Mouse (Mus musculus) heart, postnatal 0 days (tissue): Measurements from ENCODE around the gene D630039A03Rik. TPM values are rescaled to one million over a fixed set of nuclear protein-coding genes. Genes with fewer than 3 reads are reported as not detected.
A peak's percentile ranks its signal among the peaks of the same experiment; 100 is the strongest.

ENCODE experiments used
- ATAC-seq: fragments of 200-750 bp; cut with Nextera tagmentation; 2 replicates; pipeline ENCODE4 v1.8.0; 2017; ENCODE audit warnings: low read depth, moderate number of reproducible peaks, moderate library complexity; ENCODE audit not compliant: insufficient read depth
- DNase-seq: peaks from one replicate; pipeline ENCODE4 v3.0.0-alpha.2; 2016; ENCODE audit warnings: low spot score
- H3K27ac ChIP-seq: fragments of 300-500 bp; sonication (generic); 2 replicates; pipeline ENCODE4 v1.5.1; 2014; ENCODE audit warnings: low read depth, mild to moderate bottlenecking
- H3K27me3 ChIP-seq: fragments of 300-500 bp; sonication (generic); 2 replicates; pipeline ENCODE4 v1.6.1; 2014; ENCODE audit warnings: low read length, mixed read lengths; ENCODE audit not compliant: control insufficient read depth, insufficient read depth
- H3K36me3 ChIP-seq: fragments of 300-500 bp; sonication (generic); replicated peaks from 2 replicates; pipeline ENCODE4 v1.6.1; 2014; ENCODE audit warnings: low read length, mixed read lengths; ENCODE audit not compliant: control insufficient read depth, insufficient read depth
- H3K4me1 ChIP-seq: fragments of 300-500 bp; sonication (generic); 2 replicates; pipeline ENCODE4 v1.6.1; 2014; ENCODE audit warnings: antibody characterized with exemption; ENCODE audit not compliant: control insufficient read depth, insufficient read depth
- H3K4me2 ChIP-seq: fragments of 300-500 bp; sonication (generic); 2 replicates; pipeline ENCODE4 v1.6.1; 2014; ENCODE audit warnings: low read depth, mild to moderate bottlenecking, low read length, moderate library complexity
- H3K4me3 ChIP-seq: fragments of 300-500 bp; sonication (generic); 2 replicates; pipeline ENCODE4 v1.5.1; 2014; ENCODE audit warnings: low read depth, low read length
- H3K9ac ChIP-seq: fragments of 300-500 bp; sonication (generic); replicated peaks from 2 replicates; pipeline ENCODE4 v1.6.1; 2014; ENCODE audit warnings: low read depth, low read length, mixed read lengths
- H3K9me3 ChIP-seq: fragments of 300-500 bp; sonication (generic); replicated peaks from 2 replicates; pipeline ENCODE4 v1.6.1; 2016; ENCODE audit warnings: low read length; ENCODE audit not compliant: control insufficient read depth
- CTCF ChIP-seq: IDR thresholded peaks from 2 replicates; pipeline ENCODE4 v1.5.1; 2016; ENCODE audit warnings: antibody characterized with exemption, control low read depth, low read depth
- EP300 ChIP-seq: IDR thresholded peaks from 2 replicates; pipeline ENCODE4 v1.6.1; 2016; ENCODE audit warnings: antibody characterized with exemption, low read depth
- WGBS: fragments of 180-500 bp; shearing (Covaris S2); extraction: QIAGEN DNeasy Blood & Tissue Kit; methylation state at CpG from one replicate; pipeline ENCODE4 v1.1.7; 2014; 5-methylcytosine and 5-hydroxymethylcytosine counted together
- polyA plus RNA-seq: library from polyadenylated mRNA; unstranded; fragments of >200 nt; fragmentation: Nextera tagmentation; extraction: Ambion mirVana; gene quantifications from 2 replicates; pipeline ENCODE4 v1.2.1, GENCODE M21; 2015
- total RNA-seq: library from RNA; depleted of rRNA; stranded (reverse); fragments of >200 nt; gene quantifications from 2 replicates; pipeline ENCODE4 v1.2.3, GENCODE M21; 2014; ENCODE audit warnings: low replicate concordance

D630039A03Rik gene
- total and polyA plus RNA-seq, 2 experiments from 2014 or later, result 0.08 TPM; not detected in 1

DNA sequence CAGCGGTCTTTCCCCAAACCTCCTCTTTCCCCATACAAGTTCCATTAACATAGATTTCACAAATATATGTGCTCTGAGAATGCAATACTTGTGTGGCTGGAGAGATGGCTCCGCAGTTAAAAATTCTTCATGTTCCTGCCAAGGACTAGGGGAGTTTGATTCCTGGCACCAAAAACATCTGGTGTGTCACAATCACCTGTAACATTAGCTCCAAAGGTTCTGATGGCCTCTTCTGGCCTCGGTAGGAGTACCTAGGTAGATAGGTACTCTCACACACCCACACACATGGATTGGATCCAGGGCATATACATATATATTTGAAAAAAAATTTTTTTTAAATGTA, 29.2 kb downstream of the D630039A03Rik start:
- Histone ChIP-seq H3K9ac (no peak overlapping the region), H3K9me3 (no peaks in the 10 kb centered on the region), H3K4me3 (no peak overlapping the region), H3K27ac (no peak overlapping the region), H3K4me2 (no peak overlapping the region), H3K36me3 (peaks cover 9% of the 10 kb centered on the region), H3K4me1 (peaks cover 41% of the 10 kb centered on the region), H3K27me3 (no peaks in the 10 kb centered on the region)
- no peak for DNase-seq
- TF ChIP-seq EP300 (no peak), CTCF (no peak)
- 87% methylated on average over 3 of the region's 3 CpGs for WGBS
- no peak for ATAC-seq

DNA sequence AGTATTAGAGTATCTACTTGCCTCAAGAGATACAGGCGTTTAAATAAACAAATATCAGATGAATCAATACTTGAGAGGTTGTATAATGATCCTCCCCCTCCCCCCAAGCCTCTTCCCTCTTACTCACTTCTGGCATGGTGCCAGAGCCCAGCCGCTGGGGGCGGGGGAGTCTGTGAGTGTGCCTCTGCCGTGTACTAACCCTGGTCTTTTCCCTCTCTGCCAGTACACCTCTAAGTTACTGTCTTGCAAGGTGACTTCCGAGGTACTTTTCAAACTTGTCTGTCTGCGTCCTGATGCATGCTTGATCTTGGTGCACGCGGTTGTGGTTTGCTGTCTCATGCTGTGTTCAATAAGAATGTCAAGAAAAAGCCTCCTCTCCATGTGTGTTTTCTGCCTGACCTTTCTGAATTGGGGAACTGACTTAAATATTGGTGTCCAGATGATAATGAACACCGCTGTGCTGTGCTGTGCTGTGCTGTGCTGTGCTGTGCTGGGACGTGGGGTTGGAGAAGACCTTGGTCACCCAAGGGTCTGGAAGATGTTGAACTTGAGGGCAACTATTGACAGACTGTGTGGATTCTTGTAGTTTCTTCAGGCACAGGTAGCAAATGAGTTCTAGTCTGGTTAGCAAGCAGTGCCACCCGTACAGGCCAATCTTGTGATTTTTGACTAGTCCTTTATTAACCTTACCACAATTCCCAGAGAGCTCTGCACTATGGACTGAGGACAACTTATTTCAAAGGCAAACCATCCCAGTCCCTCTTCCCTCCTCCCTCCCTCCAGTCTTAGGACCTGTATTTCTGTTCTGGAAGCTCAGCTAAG, 29.8 kb downstream of the D630039A03Rik start:
- H3K4me3 ChIP-seq, result no peak overlapping the region
- no peak overlapping the region for H3K27ac ChIP-seq
- H3K27me3 ChIP-seq, result no peaks in the 10 kb centered on the region
- H3K4me2 ChIP-seq, result no peak overlapping the region
- peaks cover 41% of the 10 kb centered on the region for H3K4me1 ChIP-seq
- no peaks in the 10 kb centered on the region for H3K9me3 ChIP-seq
- DNase-seq, result no peak
- H3K9ac ChIP-seq, result no peak overlapping the region
- ATAC-seq, result no peak
- H3K36me3 ChIP-seq, result peaks cover 12% of the 10 kb centered on the region
- TF ChIP-seq EP300 (no peak), CTCF (no peak)
- WGBS, result 48% methylated on average over 11 of the region's 11 CpGs

DNA sequence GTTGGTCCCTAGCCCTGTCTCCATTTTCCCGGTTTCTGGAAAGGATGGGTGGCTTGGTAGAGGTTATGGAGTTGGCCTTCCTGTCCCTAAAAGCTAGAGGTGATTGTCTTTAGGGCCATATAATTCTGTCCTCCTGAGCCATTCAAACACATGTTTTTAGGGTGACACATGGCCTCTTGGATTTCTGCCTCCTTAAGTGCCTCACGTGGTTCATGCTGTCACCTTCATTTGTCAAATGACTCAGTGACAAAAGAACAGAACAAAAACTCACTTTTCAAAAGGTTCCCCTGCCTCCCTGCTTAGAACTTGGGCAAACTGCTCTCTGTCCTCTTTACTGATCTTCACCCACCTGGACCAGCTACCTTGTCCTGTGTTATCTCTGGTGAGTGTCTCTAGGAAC, 30.9 kb downstream of the D630039A03Rik start:
- TF ChIP-seq CTCF (0 out of 2 replicates have a peak, but pooled peaks have one; percentile 3), EP300 (no peak)
- WGBS, result 63% methylated on average over 2 of the region's 2 CpGs
- H3K9ac ChIP-seq, result no peak overlapping the region
- H3K4me2 ChIP-seq, result no peak overlapping the region
- H3K36me3 ChIP-seq, result peaks cover 13% of the 10 kb centered on the region
- DNase-seq, result no peak
- no peak overlapping the region for H3K4me3 ChIP-seq
- H3K9me3 ChIP-seq, result no peaks in the 10 kb centered on the region
- H3K27me3 ChIP-seq, result no peaks in the 10 kb centered on the region
- no peak for ATAC-seq
- peaks cover 41% of the 10 kb centered on the region for H3K4me1 ChIP-seq
- no peak overlapping the region for H3K27ac ChIP-seq

DNA sequence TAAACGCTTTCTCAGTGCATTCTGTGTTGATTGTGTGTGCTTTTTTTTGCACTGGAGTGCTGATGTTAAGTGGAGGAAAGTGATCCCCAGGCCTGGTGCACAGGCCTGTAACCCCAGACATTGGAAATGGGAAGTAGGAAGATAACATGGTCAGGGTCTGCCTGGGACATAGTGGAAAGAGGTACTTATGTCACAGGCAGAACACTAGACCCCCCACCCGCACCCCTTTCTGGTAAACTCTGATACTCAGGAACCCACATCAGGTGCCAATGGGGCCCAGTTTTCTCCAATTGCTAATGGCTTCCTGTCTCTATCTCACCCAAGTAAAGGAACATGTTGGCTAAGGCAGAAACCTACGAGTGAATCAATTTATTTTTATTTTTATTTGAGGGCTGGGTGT, 31.6 kb downstream of the D630039A03Rik start:
- no peak for DNase-seq
- H3K27me3 ChIP-seq, result no peaks in the 10 kb centered on the region
- no peak overlapping the region for H3K4me3 ChIP-seq
- TF ChIP-seq EP300 (no peak), CTCF (no peak)
- peaks cover 13% of the 10 kb centered on the region for H3K36me3 ChIP-seq
- no peak overlapping the region for H3K27ac ChIP-seq
- WGBS, result 70% methylated on average over 3 of the region's 3 CpGs
- peaks cover 41% of the 10 kb centered on the region for H3K4me1 ChIP-seq
- H3K4me2 ChIP-seq, result no peak overlapping the region
- no peak overlapping the region for H3K9ac ChIP-seq
- ATAC-seq, result no peak
- no peaks in the 10 kb centered on the region for H3K9me3 ChIP-seq

DNA sequence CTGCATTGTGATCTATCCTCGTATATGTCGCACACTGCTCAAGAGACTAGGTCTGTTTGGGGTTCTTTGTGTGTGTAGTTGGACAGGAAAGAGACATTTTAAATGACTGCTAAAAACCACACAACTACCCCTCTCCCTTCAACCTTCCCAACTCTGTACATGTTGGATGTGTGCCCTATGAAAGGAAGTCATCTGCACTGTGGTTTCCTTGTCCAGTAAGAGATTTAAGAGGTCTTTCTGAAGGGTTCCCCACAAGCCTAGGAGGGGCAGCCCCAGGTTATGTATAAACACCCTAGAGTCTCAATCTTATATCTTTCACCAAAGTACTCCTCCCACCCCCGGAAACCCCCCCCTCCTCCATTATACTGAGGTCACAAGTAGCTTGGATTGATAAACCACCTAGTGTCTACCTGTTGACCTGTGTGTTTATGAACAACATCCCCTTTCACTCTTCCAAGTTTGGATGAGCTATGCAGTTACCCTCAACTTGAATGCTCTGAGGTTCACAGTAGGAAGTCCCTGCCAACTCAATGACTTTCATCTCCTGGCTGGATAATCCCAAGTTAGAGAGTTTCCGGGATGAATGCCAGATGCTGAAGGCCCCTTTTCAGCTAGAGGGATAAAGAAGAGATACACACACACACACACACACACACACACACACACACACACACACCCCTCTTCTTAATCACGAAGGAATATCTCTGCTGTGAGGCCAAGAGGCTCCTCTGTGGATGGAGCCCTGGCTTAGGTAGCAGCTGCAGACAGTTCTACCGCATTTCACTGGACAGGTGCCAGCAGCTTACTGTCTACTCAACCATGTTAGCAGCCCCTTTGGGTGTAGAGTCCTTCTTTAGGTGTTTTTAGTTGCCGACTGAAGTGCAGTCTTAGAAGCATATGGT, 32.3 kb downstream of the D630039A03Rik start:
- H3K4me1 ChIP-seq, result peaks cover 41% of the 10 kb centered on the region
- no peak overlapping the region for H3K9ac ChIP-seq
- no peak overlapping the region for H3K4me3 ChIP-seq
- no peaks in the 10 kb centered on the region for H3K9me3 ChIP-seq
- WGBS, result 38% methylated on average over 7 of the region's 7 CpGs
- TF ChIP-seq EP300, result no peak
- no peak for TF ChIP-seq CTCF
- peaks cover 18% of the 10 kb centered on the region for H3K36me3 ChIP-seq
- no peaks in the 10 kb centered on the region for H3K27me3 ChIP-seq
- ATAC-seq (peak; percentile 28), DNase-seq (peak; percentile 57)
- H3K27ac ChIP-seq, result peak overlapping the region; percentile 26
- no peak overlapping the region for H3K4me2 ChIP-seq
